Mouse (Mus musculus) G1E-ER4 (cell line): ENCODE data around the gene Tex11. TPM values are rescaled to one million over a fixed set of nuclear protein-coding genes. Genes with fewer than 3 reads are reported as not detected.

Experiments used
- GATA1 ChIP-seq: IDR thresholded peaks from one replicate; pipeline ENCODE4 v1.8.0; 2012; ENCODE audit warnings: low read length, inconsistent platforms
- polyA plus RNA-seq: library from polyadenylated mRNA; stranded (reverse); fragments of >175 nt; gene quantifications from 2 replicates; pipeline ENCODE4 v1.2.3, GENCODE M21; 2012

Tex11 gene
- polyA plus RNA-seq = not detected in 2 replicates

DNA sequence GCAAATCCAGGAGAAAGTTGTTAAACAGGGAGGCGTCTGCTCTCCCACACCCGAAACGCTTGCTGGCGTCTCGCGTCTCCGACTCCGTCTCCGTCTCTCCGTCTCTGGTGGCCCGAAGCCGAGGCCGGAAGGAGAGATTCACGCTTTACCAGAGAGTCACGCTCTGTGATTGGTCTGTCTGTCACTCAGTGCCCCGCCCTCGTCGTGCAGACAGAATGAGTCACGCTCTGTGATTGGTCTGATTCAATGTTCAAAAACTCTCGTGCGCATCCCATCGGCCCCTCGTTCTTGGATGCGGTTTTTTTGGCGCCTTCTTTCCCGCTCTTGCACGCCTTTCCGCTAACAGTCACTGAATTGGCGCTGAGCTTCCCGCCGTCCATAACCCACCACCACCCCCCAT is at the start of gene Tex11:
TSS of gene Tex11 (minus strand) at position 127 of the 400 bp plus-strand sequence.
- TF ChIP-seq GATA1 = no peak

DNA sequence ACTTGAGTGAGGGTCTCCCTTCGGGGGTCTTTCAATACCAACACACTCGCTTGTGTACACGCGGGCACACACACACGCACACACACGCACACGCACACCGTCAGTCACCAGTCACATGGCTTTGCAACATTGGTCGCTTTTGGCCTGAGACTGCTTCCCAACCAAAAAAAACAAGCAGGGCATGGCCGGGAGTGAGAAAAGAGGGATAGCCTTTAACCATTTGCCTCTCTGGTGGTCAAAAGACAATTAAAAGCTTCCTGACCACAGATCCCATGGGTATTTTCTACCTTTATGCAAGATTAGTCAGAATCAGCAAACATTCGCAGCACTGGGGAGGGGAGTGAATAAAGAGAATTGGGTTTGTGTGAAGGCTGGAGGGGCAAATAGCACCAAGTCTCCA is 26.5 kb upstream of the Tex11 start, which contains the start of gene Slc7a3:
TSS of gene Slc7a3 (minus strand) at position 101 of the 400 bp plus-strand sequence.
- no peak for TF ChIP-seq GATA1

GRCm38 (mm10) chrX:101084192-101084591 is 24.7 kb upstream of the Tex11 start:
- no peak for TF ChIP-seq GATA1

DNA sequence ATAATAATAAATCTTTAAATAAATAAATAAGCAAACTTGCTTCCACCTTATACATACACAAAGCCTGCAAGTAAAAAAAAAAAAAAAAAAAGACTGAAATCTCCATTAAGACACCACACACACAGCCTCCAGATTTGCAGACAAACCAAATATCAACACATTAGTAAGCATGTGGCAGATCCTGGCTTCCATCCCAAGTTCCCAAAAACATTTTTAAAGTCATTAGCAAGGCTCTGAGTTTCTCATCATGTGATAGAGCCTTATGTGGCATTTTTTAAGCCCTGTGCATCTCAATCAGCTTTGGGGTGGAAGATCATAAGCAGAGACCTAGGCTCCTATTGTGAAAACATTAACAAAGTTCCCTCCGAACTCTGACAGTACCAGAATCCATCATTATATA is 5.8 kb upstream of the Tex11 start:
- TF ChIP-seq GATA1 = no peak

GRCm38 (mm10) chrX:101063503-101063902 is 4.0 kb upstream of the Tex11 start:
- TF ChIP-seq GATA1 = no peak

DNA sequence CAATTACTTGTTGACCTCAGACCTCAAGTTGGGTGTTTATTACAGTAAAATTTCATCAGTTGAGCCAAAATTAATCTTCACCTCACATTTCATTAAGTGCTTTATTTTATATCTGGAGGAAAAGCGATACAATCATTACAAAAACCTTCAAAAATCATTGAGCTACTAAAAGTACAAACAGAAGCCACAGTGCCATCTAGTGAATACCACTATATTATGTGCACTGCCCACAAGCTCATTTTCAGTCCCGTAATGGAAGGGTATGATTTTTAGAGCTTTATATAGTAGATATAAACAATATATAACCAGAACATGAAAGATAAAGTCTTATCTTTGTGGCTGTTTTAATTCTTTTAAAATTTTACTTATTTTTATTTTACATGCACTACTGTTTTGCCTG is 115.8 kb downstream of the Tex11 start:
- no peak for TF ChIP-seq GATA1

GRCm38 (mm10) chrX:100839211-100839610 is 220.3 kb downstream of the Tex11 start:
- no peak for TF ChIP-seq GATA1

DNA sequence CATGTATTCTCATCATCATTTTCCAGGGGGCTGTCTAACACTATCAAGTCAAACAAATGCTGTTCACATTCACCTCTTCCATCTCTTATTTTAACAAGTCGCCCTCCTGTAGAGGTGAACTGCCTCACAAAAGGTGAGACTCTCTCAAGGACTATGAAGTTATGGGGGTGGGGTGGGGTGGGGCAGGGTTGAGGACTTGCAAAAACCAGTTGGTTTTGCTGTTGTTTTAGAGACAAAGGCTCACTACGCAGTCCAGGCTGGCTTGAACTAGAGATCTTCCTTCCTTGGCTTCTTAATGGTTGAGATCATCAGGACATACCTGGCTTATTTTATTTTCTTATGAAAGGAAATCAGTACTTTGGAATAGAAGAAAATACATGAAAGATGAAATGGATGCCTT is 226.7 kb downstream of the Tex11 start:
- no peak for TF ChIP-seq GATA1

GRCm38 (mm10) chrX:100825557-100825956 is 233.9 kb downstream of the Tex11 start:
- TF ChIP-seq GATA1 = no peak

DNA sequence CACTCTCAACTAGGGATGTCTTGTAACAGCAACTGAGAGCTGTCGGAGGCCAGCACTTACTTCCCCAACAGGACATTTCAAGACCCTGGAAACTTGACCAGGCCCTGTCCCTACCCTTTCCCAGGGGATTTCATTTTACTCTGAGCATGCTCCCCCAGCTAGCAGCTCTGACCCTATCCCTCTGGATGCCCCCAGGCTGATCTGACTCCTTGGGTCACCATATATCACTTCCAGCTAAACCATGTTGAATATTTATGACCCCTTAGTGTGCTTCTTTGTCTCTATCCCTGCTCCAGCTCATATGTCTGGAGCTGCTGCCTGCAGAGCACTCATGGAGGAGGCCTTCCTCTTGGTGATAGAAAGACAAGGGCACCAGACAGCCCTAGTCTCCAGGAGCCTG is 238.3 kb downstream of the Tex11 start:
- TF ChIP-seq GATA1 = no peak

GRCm38 (mm10) chrX:100818681-100819080 is 240.8 kb downstream of the Tex11 start:
- no peak for TF ChIP-seq GATA1

- no peak for TF ChIP-seq GATA1
Measured at GRCm38 (mm10) chrX:100815766-100816165, 243.7 kb downstream of the Tex11 start.

- TF ChIP-seq GATA1 = no peak
Measured at GRCm38 (mm10) chrX:100814139-100814538, 245.3 kb downstream of the Tex11 start.

GRCm38 (mm10) chrX:100811129-100811528 is 248.3 kb downstream of the Tex11 start:
- no peak for TF ChIP-seq GATA1

DNA sequence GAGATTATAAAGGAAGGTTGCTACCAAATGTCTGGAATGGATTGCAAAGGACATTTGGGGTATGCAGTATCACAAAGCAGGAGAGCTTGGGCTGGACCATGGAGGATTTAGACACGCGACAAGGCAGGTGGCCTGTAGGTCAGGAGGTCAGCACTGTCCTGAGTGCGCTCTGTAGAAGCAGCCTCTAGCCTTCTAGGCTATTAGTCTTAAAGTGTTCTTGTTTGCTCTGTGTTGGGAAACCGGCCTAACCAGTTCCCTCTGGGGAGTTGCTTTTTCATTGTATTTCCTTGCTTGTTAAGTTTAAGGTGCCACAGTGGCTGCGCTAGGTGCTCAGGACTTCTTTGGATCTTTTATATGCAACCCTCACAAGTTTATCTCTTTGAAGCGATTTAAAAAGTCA is 257.4 kb downstream of the Tex11 start:
- no peak for TF ChIP-seq GATA1

- TF ChIP-seq GATA1 = no peak
Measured at GRCm38 (mm10) chrX:100800643-100801042, 258.8 kb downstream of the Tex11 start.

DNA sequence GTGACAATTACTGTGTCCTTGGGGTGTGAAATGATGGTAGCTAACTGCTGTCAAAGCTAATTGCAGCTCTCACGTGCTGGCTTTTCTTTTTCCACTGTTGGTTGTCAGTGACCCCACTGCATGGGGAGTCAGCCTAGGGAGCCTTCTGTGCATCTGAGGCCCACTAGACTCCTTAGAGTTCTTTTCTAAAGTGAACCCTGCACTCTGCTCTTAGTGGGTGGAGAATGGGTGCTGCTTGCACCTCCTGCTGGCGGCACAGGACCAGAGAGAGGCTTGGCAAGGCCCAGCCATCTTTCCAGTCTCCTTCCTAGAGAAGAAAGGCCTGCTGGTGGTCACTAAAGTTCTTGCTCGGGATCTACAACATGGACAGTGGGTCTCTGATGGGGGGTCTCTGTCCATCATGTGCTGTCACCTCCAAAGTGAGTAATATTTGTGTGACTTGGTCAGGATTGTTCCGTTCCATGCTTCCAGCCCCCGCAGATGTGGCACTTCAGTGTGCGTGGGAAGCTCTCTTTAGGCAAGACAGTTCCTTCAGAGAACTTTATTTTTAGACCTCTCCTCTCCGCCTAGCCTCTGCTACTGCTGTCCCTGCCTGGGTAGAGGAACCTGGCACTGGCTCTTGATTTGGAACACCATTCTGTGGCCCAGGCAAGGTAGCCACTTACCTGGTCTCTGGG is 261.5 kb downstream of the Tex11 start:
- no peak for TF ChIP-seq GATA1

GRCm38 (mm10) chrX:100797370-100797769 is 262.1 kb downstream of the Tex11 start:
- no peak for TF ChIP-seq GATA1
